Mouse (Mus musculus): ENCODE results near the gene Nynrin. TPM values are rescaled to one million over a fixed set of nuclear protein-coding genes. Genes with fewer than 3 reads are reported as not detected.

The Nynrin gene
- total and polyA plus RNA-seq, 3 experiments = 3.5 to 6.8 (median 6.2) TPM

GRCm38 (mm10) chr14:55883663-55884062 lies 29.9 kb downstream of the Nynrin start:
- H3K9ac ChIP-seq (ENCODE audit: low read depth, low read length) = no peak overlapping the region
- 91% methylated on average over 12 of the region's 12 CpGs for WGBS
- TF ChIP-seq POLR2A (IDR thresholded peaks at IDR 0.05; ENCODE audit: insufficient read depth, low read depth, low read length) (no peak), CTCF (IDR thresholded peaks at IDR 0.05) (no peak), EP300 (IDR thresholded peaks at IDR 0.05; ENCODE audit: insufficient read depth, low read depth, low read length) (no peak)
- H3K4me3 ChIP-seq = no peak overlapping the region
- H3K36me3 ChIP-seq (ENCODE audit: control insufficient read depth, insufficient read depth, low read length) = peaks cover 5% of the 10 kb centered on the region; the same call in 1 of the 2 replicates
- DNase-seq = no peak
- 0 out of 2 replicates have a peak, but pooled peaks cover 1% of the 10 kb centered on the region for H3K79me2 ChIP-seq (replicated peaks; ENCODE audit: control insufficient read depth, insufficient read depth, low read length)
- no peak overlapping the region for H3K27ac ChIP-seq
- intact Hi-C loops (cut with DNase I) = loop anchor here (10.0 kb wide), 1 partner anchor 209 kb away; the partner anchor contains the start of genes Gmpr2 and Nedd8
- H3K27me3 ChIP-seq (ENCODE audit: control insufficient read depth, insufficient read depth, low read length) = no peaks in the 10 kb centered on the region
- peaks cover 11% of the 10 kb centered on the region for H3K4me1 ChIP-seq (ENCODE audit: control insufficient read depth, insufficient read depth, low read length)

- Histone ChIP-seq H3K4me1 (ENCODE audit: control insufficient read depth, insufficient read depth, low read length) (peaks cover 11% of the 10 kb centered on the region), H3K36me3 (ENCODE audit: control insufficient read depth, insufficient read depth, low read length) (peaks cover 5% of the 10 kb centered on the region; the same call in 1 of the 2 replicates), H3K79me2 (replicated peaks; ENCODE audit: control insufficient read depth, insufficient read depth, low read length) (0 out of 2 replicates have a peak, but pooled peaks cover 1% of the 10 kb centered on the region), H3K9ac (ENCODE audit: low read depth, low read length) (peak within 1 kb of the TSS; percentile 99), H3K27me3 (ENCODE audit: control insufficient read depth, insufficient read depth, low read length) (no peaks in the 10 kb centered on the region), H3K27ac (peak within 1 kb of the TSS; percentile 92), H3K4me3 (peak within 1 kb of the TSS; percentile 88)
- DNase-seq = peak; percentile 73 to 75
- intact Hi-C loops (cut with DNase I) = loop anchor here (10.0 kb wide), 1 partner anchor 209 kb away; the partner anchor contains the start of genes Gmpr2 and Nedd8
- TF ChIP-seq POLR2A (IDR thresholded peaks at IDR 0.05; ENCODE audit: insufficient read depth, low read depth, low read length) = no peak
- TF ChIP-seq CTCF (IDR thresholded peaks at IDR 0.05) = no peak
- no peak for TF ChIP-seq EP300 (IDR thresholded peaks at IDR 0.05; ENCODE audit: insufficient read depth, low read depth, low read length)
- WGBS = 21% methylated on average over 4 of the region's 4 CpGs
These were observed 30.4 kb downstream of the Nynrin start, which contains the start of gene Cbln3 for GRCm38 (mm10) chr14:55884166-55884565. TSS of gene Cbln3 (minus strand) at chr14:55884392.

GRCm38 (mm10) chr14:55884713-55885113 lies 30.9 kb downstream of the Nynrin start, which contains the start of gene Khnyn:
TSS of gene Khnyn (plus strand) at chr14:55884947.
- Histone ChIP-seq H3K4me1 (ENCODE audit: control insufficient read depth, insufficient read depth, low read length) (peaks cover 11% of the 10 kb centered on the region), H3K9ac (ENCODE audit: low read depth, low read length) (peak within 1 kb of the TSS; percentile 99), H3K4me3 (peak within 1 kb of the TSS; percentile 88), H3K79me2 (replicated peaks; ENCODE audit: control insufficient read depth, insufficient read depth, low read length) (0 out of 2 replicates have a peak, but pooled peaks cover 1% of the 10 kb centered on the region), H3K27ac (peak within 1 kb of the TSS; percentile 92), H3K36me3 (ENCODE audit: control insufficient read depth, insufficient read depth, low read length) (peaks cover 7% of the 10 kb centered on the region; the same call in 1 of the 2 replicates), H3K27me3 (ENCODE audit: control insufficient read depth, insufficient read depth, low read length) (no peaks in the 10 kb centered on the region)
- TF ChIP-seq EP300 (IDR thresholded peaks at IDR 0.05; ENCODE audit: insufficient read depth, low read depth, low read length) = 0 out of 2 replicates have a peak, but pooled peaks have one; percentile 4
- TF ChIP-seq POLR2A (IDR thresholded peaks at IDR 0.05; ENCODE audit: insufficient read depth, low read depth, low read length) = peak; percentile 92
- TF ChIP-seq CTCF (IDR thresholded peaks at IDR 0.05) = no peak; the same call in 1 of the 2 replicates
- WGBS = 0% methylated on average over 29 of the region's 30 CpGs
- DNase-seq = peak; percentile 94 to 97
- intact Hi-C loops (cut with DNase I) = loop anchor here (10.0 kb wide), 1 partner anchor 210 kb away; the partner anchor contains the start of genes Gmpr2 and Nedd8

GRCm38 (mm10) chr14:55885114-55885790 lies 31.4 kb downstream of the Nynrin start:
- Histone ChIP-seq H3K79me2 (replicated peaks; ENCODE audit: control insufficient read depth, insufficient read depth, low read length) (0 out of 2 replicates have a peak, but pooled peaks cover 1% of the 10 kb centered on the region), H3K36me3 (ENCODE audit: control insufficient read depth, insufficient read depth, low read length) (peaks cover 8% of the 10 kb centered on the region; the same call in 1 of the 2 replicates), H3K27ac (peak overlapping the region; percentile 92), H3K9ac (ENCODE audit: low read depth, low read length) (peak overlapping the region; percentile 99), H3K27me3 (ENCODE audit: control insufficient read depth, insufficient read depth, low read length) (no peaks in the 10 kb centered on the region), H3K4me3 (peak overlapping the region; percentile 88), H3K4me1 (ENCODE audit: control insufficient read depth, insufficient read depth, low read length) (peaks cover 12% of the 10 kb centered on the region)
- peak; percentile 42 to 56 for DNase-seq
- intact Hi-C loops (cut with DNase I) = loop anchor here (10.0 kb wide), 1 partner anchor 210 kb away; the partner anchor contains the start of genes Gmpr2 and Nedd8
- under 1% methylated on average over 30 of the region's 30 CpGs for WGBS
- TF ChIP-seq EP300 (IDR thresholded peaks at IDR 0.05; ENCODE audit: insufficient read depth, low read depth, low read length) (no peak), CTCF (IDR thresholded peaks at IDR 0.05) (no peak), POLR2A (IDR thresholded peaks at IDR 0.05; ENCODE audit: insufficient read depth, low read depth, low read length) (no peak)

- peak overlapping the region; percentile 99 for H3K9ac ChIP-seq (ENCODE audit: low read depth, low read length)
- peak overlapping the region; percentile 92 for H3K27ac ChIP-seq
- H3K27me3 ChIP-seq (ENCODE audit: control insufficient read depth, insufficient read depth, low read length) = no peaks in the 10 kb centered on the region
- H3K4me1 ChIP-seq (ENCODE audit: control insufficient read depth, insufficient read depth, low read length) = peaks cover 12% of the 10 kb centered on the region
- peak; percentile 67 to 82 for DNase-seq
- intact Hi-C loops (cut with DNase I) = loop anchor here (10.0 kb wide), 1 partner anchor 211 kb away; the partner anchor contains the start of genes Gmpr2 and Nedd8
- 0 out of 2 replicates have a peak, but pooled peaks cover 1% of the 10 kb centered on the region for H3K79me2 ChIP-seq (replicated peaks; ENCODE audit: control insufficient read depth, insufficient read depth, low read length)
- WGBS = 6% methylated on average over 16 of the region's 16 CpGs
- peaks cover 12% of the 10 kb centered on the region for H3K36me3 ChIP-seq (ENCODE audit: control insufficient read depth, insufficient read depth, low read length)
- peak overlapping the region; percentile 88 for H3K4me3 ChIP-seq
- no peak for TF ChIP-seq CTCF (IDR thresholded peaks at IDR 0.05)
- no peak for TF ChIP-seq EP300 (IDR thresholded peaks at IDR 0.05; ENCODE audit: insufficient read depth, low read depth, low read length)
- TF ChIP-seq POLR2A (IDR thresholded peaks at IDR 0.05; ENCODE audit: insufficient read depth, low read depth, low read length) = peak; percentile 65; the same call in 1 of the 2 replicates
These were observed 32.0 kb downstream of the Nynrin start for GRCm38 (mm10) chr14:55885791-55886271.

Data from heart, adult 2 months (tissue).